Mouse (Mus musculus): Measurements from ENCODE around the gene Brwd1. TPM values are rescaled to one million over a fixed set of nuclear protein-coding genes. Genes with fewer than 3 reads are reported as not detected.

The Brwd1 gene
- polyA plus RNA-seq, 1 experiment from 2014 or later, result 46.3 TPM

GRCm38 (mm10) chr16:96087001-96087400, 4.7 kb upstream of the Brwd1 start:
- H3K9ac ChIP-seq (ENCODE audit: low read depth, low read length), result no peak overlapping the region
- no peak for ATAC-seq (replicated peaks; ENCODE audit: low FRiP score)
- H3K9me3 ChIP-seq (ENCODE audit: control insufficient read depth, low read length), result no peaks in the 10 kb centered on the region
- no peak overlapping the region for H3K27ac ChIP-seq (ENCODE audit: low read depth, low read length)
- H3K4me3 ChIP-seq (ENCODE audit: low read depth, low read length), result no peak overlapping the region
- WGBS, result 59% methylated on average over 12 of the region's 12 CpGs
- H3K4me1 ChIP-seq (replicated peaks; ENCODE audit: control insufficient read depth, insufficient read depth, low read length), result peaks cover 5% of the 10 kb centered on the region; the same call in 1 of the 2 replicates
- no peaks in the 10 kb centered on the region; the same call in 1 of the 2 replicates for H3K27me3 ChIP-seq (replicated peaks; ENCODE audit: control insufficient read depth, insufficient read depth, low read length)
- DNase-seq (ENCODE audit: low spot score), result no peak
- no peak overlapping the region for H3K4me2 ChIP-seq
- H3K36me3 ChIP-seq (ENCODE audit: control insufficient read depth, insufficient read depth, low read length), result no peaks in the 10 kb centered on the region

- no peaks in the 10 kb centered on the region for H3K9me3 ChIP-seq (ENCODE audit: control insufficient read depth, low read length)
- no peak overlapping the region for H3K9ac ChIP-seq (ENCODE audit: low read depth, low read length)
- no peak overlapping the region for H3K4me3 ChIP-seq (ENCODE audit: low read depth, low read length)
- no peaks in the 10 kb centered on the region; the same call in 1 of the 2 replicates for H3K27me3 ChIP-seq (replicated peaks; ENCODE audit: control insufficient read depth, insufficient read depth, low read length)
- no peaks in the 10 kb centered on the region for H3K36me3 ChIP-seq (ENCODE audit: control insufficient read depth, insufficient read depth, low read length)
- H3K27ac ChIP-seq (ENCODE audit: low read depth, low read length), result no peak overlapping the region
- ATAC-seq (replicated peaks; ENCODE audit: low FRiP score), result no peak
- no peak overlapping the region for H3K4me2 ChIP-seq
- H3K4me1 ChIP-seq (replicated peaks; ENCODE audit: control insufficient read depth, insufficient read depth, low read length), result peaks cover 10% of the 10 kb centered on the region; the same call in 1 of the 2 replicates
- DNase-seq (ENCODE audit: low spot score), result no peak
Observed at GRCm38 (mm10) chr16:96085597-96085996, 3.3 kb upstream of the Brwd1 start.

DNA sequence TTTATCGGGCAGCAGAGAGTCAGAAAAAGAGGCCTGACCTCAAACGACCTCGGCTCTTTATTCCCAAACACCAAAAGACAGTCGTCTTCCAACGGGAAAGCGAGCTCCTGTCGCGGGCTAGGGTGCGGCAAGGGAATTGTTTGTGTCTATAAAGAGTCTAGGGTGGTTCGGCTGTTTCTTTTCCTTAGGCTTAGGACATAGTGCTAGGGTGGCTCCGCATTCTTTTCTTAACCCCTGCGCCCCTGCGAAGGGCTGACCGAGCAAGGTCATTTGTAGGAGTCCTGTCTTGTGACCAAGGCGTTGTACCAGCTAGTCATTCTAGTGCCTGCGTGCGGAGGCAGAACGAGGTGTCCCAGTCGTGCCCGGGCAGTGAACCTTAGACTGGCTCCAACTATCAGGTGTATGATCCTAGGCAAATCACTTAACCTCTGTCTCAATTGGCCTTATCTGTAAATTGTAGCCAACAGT, 887 bp upstream of the Brwd1 start:
- peak overlapping the region; percentile 63 for H3K4me2 ChIP-seq
- ATAC-seq (replicated peaks; ENCODE audit: low FRiP score), result no peak
- peak overlapping the region; percentile 93 for H3K27ac ChIP-seq (ENCODE audit: low read depth, low read length)
- peaks cover 12% of the 10 kb centered on the region; the same call in 1 of the 2 replicates for H3K36me3 ChIP-seq (ENCODE audit: control insufficient read depth, insufficient read depth, low read length)
- WGBS, result 12% methylated on average over 20 of the region's 20 CpGs
- H3K9ac ChIP-seq (ENCODE audit: low read depth, low read length), result peak overlapping the region; percentile 68
- peak overlapping the region; percentile 97 for H3K4me3 ChIP-seq (ENCODE audit: low read depth, low read length)
- DNase-seq (ENCODE audit: low spot score), result no peak
- H3K9me3 ChIP-seq (ENCODE audit: control insufficient read depth, low read length), result no peaks in the 10 kb centered on the region
- H3K4me1 ChIP-seq (replicated peaks; ENCODE audit: control insufficient read depth, insufficient read depth, low read length), result peaks cover 11% of the 10 kb centered on the region; the same call in 1 of the 2 replicates
- no peaks in the 10 kb centered on the region for H3K27me3 ChIP-seq (replicated peaks; ENCODE audit: control insufficient read depth, insufficient read depth, low read length)

GRCm38 (mm10) chr16:96081742-96082241, 534 bp downstream of the Brwd1 start:
- WGBS, result 1% methylated on average over 52 of the region's 68 CpGs
- H3K4me1 ChIP-seq (replicated peaks; ENCODE audit: control insufficient read depth, insufficient read depth, low read length), result peaks cover 11% of the 10 kb centered on the region; the same call in 1 of the 2 replicates
- peak overlapping the region; percentile 96 for H3K9ac ChIP-seq (ENCODE audit: low read depth, low read length)
- peak; percentile 70 for DNase-seq (ENCODE audit: low spot score)
- peak overlapping the region; percentile 93 for H3K27ac ChIP-seq (ENCODE audit: low read depth, low read length)
- H3K4me2 ChIP-seq, result peak overlapping the region; percentile 63
- H3K9me3 ChIP-seq (ENCODE audit: control insufficient read depth, low read length), result no peaks in the 10 kb centered on the region
- peak; percentile 29 for ATAC-seq (replicated peaks; ENCODE audit: low FRiP score)
- no peaks in the 10 kb centered on the region for H3K27me3 ChIP-seq (replicated peaks; ENCODE audit: control insufficient read depth, insufficient read depth, low read length)
- H3K36me3 ChIP-seq (ENCODE audit: control insufficient read depth, insufficient read depth, low read length), result peaks cover 12% of the 10 kb centered on the region; the same call in 1 of the 2 replicates
- peak overlapping the region; percentile 97 for H3K4me3 ChIP-seq (ENCODE audit: low read depth, low read length)

GRCm38 (mm10) chr16:96081331-96081730, 995 bp downstream of the Brwd1 start:
- peak; percentile 85 for ATAC-seq (replicated peaks; ENCODE audit: low FRiP score)
- H3K4me1 ChIP-seq (replicated peaks; ENCODE audit: control insufficient read depth, insufficient read depth, low read length), result peaks cover 11% of the 10 kb centered on the region; the same call in 1 of the 2 replicates
- H3K36me3 ChIP-seq (ENCODE audit: control insufficient read depth, insufficient read depth, low read length), result peaks cover 13% of the 10 kb centered on the region; the same call in 1 of the 2 replicates
- H3K27me3 ChIP-seq (replicated peaks; ENCODE audit: control insufficient read depth, insufficient read depth, low read length), result no peaks in the 10 kb centered on the region
- peak; percentile 90 for DNase-seq (ENCODE audit: low spot score)
- peak overlapping the region; percentile 63 for H3K4me2 ChIP-seq
- peak overlapping the region; percentile 96 for H3K9ac ChIP-seq (ENCODE audit: low read depth, low read length)
- H3K4me3 ChIP-seq (ENCODE audit: low read depth, low read length), result peak overlapping the region; percentile 97
- 2% methylated on average over 14 of the region's 28 CpGs for WGBS
- peak overlapping the region; percentile 93 for H3K27ac ChIP-seq (ENCODE audit: low read depth, low read length)
- H3K9me3 ChIP-seq (ENCODE audit: control insufficient read depth, low read length), result no peaks in the 10 kb centered on the region

GRCm38 (mm10) chr16:96080524-96080923, 1.8 kb downstream of the Brwd1 start:
- Histone ChIP-seq H3K4me2 (peak overlapping the region; percentile 63; the same call in 1 of the 2 replicates), H3K9ac (ENCODE audit: low read depth, low read length) (no peak overlapping the region), H3K36me3 (ENCODE audit: control insufficient read depth, insufficient read depth, low read length) (peaks cover 17% of the 10 kb centered on the region; the same call in 1 of the 2 replicates), H3K27ac (ENCODE audit: low read depth, low read length) (no peak overlapping the region), H3K4me3 (ENCODE audit: low read depth, low read length) (no peak overlapping the region), H3K27me3 (replicated peaks; ENCODE audit: control insufficient read depth, insufficient read depth, low read length) (no peaks in the 10 kb centered on the region), H3K9me3 (ENCODE audit: control insufficient read depth, low read length) (no peaks in the 10 kb centered on the region), H3K4me1 (replicated peaks; ENCODE audit: control insufficient read depth, insufficient read depth, low read length) (peaks cover 11% of the 10 kb centered on the region; the same call in 1 of the 2 replicates)
- whole genome bisulfite sequencing, result 88% methylated on average over 7 of the region's 7 CpGs
- ATAC-seq (replicated peaks; ENCODE audit: low FRiP score), result no peak
- no peak for DNase-seq (ENCODE audit: low spot score)

GRCm38 (mm10) chr16:96068364-96068763, 14.0 kb downstream of the Brwd1 start:
- H3K27me3 ChIP-seq (replicated peaks; ENCODE audit: control insufficient read depth, insufficient read depth, low read length), result no peaks in the 10 kb centered on the region
- 87% methylated on average over 6 of the region's 6 CpGs for WGBS
- H3K9ac ChIP-seq (ENCODE audit: low read depth, low read length), result no peak overlapping the region
- H3K4me1 ChIP-seq (replicated peaks; ENCODE audit: control insufficient read depth, insufficient read depth, low read length), result no peaks in the 10 kb centered on the region
- no peak overlapping the region for H3K4me3 ChIP-seq (ENCODE audit: low read depth, low read length)
- ATAC-seq (replicated peaks; ENCODE audit: low FRiP score) (no peak), DNase-seq (ENCODE audit: low spot score) (no peak)
- H3K9me3 ChIP-seq (ENCODE audit: control insufficient read depth, low read length), result no peaks in the 10 kb centered on the region
- H3K27ac ChIP-seq (ENCODE audit: low read depth, low read length), result no peak overlapping the region
- H3K4me2 ChIP-seq, result no peak overlapping the region
- H3K36me3 ChIP-seq (ENCODE audit: control insufficient read depth, insufficient read depth, low read length), result peaks cover 25% of the 10 kb centered on the region

- ATAC-seq (replicated peaks; ENCODE audit: low FRiP score) (peak; percentile 66; the same call in 1 of the 2 replicates), DNase-seq (ENCODE audit: low spot score) (no peak)
- Histone ChIP-seq H3K4me1 (replicated peaks; ENCODE audit: control insufficient read depth, insufficient read depth, low read length) (no peaks in the 10 kb centered on the region), H3K4me2 (no peak overlapping the region), H3K27me3 (replicated peaks; ENCODE audit: control insufficient read depth, insufficient read depth, low read length) (no peaks in the 10 kb centered on the region), H3K9me3 (ENCODE audit: control insufficient read depth, low read length) (no peaks in the 10 kb centered on the region), H3K4me3 (ENCODE audit: low read depth, low read length) (no peak overlapping the region), H3K9ac (ENCODE audit: low read depth, low read length) (no peak overlapping the region), H3K36me3 (ENCODE audit: control insufficient read depth, insufficient read depth, low read length) (peaks cover 26% of the 10 kb centered on the region), H3K27ac (ENCODE audit: low read depth, low read length) (no peak overlapping the region)
- WGBS, result 76% methylated on average over 12 of the region's 12 CpGs
Observed at GRCm38 (mm10) chr16:96066174-96066573, 16.2 kb downstream of the Brwd1 start.

DNA sequence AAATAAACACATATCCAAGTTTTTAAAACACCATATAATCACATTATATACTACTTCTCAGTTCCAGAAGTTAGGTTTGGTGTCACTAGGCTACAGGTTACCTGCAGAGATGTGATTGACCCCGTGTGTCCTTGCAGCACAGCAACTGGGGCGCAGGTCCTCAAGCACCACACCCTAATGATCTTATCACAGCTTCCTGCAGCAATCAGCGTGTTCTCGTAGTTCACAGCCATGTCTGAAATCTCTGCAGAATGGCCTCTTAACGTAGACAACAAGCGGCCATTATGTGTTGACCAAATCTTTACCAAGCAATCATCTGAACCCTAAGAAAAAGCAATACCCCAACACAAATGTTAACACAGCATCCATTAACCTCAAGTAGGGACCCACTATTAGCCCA, 17.7 kb downstream of the Brwd1 start:
- WGBS, result 84% methylated on average over 6 of the region's 6 CpGs
- peaks cover 34% of the 10 kb centered on the region for H3K36me3 ChIP-seq (ENCODE audit: control insufficient read depth, insufficient read depth, low read length)

More for the DNA sequence above, 17.7 kb downstream of the Brwd1 start:
- Histone ChIP-seq H3K9ac (ENCODE audit: low read depth, low read length) (no peak overlapping the region), H3K27ac (ENCODE audit: low read depth, low read length) (no peak overlapping the region), H3K4me1 (replicated peaks; ENCODE audit: control insufficient read depth, insufficient read depth, low read length) (no peaks in the 10 kb centered on the region), H3K27me3 (replicated peaks; ENCODE audit: control insufficient read depth, insufficient read depth, low read length) (no peaks in the 10 kb centered on the region), H3K4me3 (ENCODE audit: low read depth, low read length) (no peak overlapping the region), H3K9me3 (ENCODE audit: control insufficient read depth, low read length) (no peaks in the 10 kb centered on the region), H3K4me2 (no peak overlapping the region)
- DNase-seq (ENCODE audit: low spot score), result no peak
- ATAC-seq (replicated peaks; ENCODE audit: low FRiP score), result no peak

Data from liver, embryonic 11.5 days (tissue).